Mouse (Mus musculus) heart, embryonic 15.5 days (tissue): ENCODE measurements around the gene G0s2. TPM values are rescaled to one million over a fixed set of nuclear protein-coding genes. Genes with fewer than 3 reads are reported as not detected.
"Not testable (repeated sequence)": the region's sequence is repeated elsewhere in the genome, so short reads cannot be mapped to it uniquely, and the experiment has no call there.

Experiments used
- ATAC-seq: fragments of 200-750 bp; cut with Nextera tagmentation; replicated peaks from 2 replicates; pipeline ENCODE4 v1.8.0; 2017; ENCODE audit warnings: low read depth, moderate TSS enrichment; ENCODE audit not compliant: insufficient number of reproducible peaks, insufficient read depth, low FRiP score
- H3K27ac ChIP-seq: fragments of 300-500 bp; sonication (generic); 2 replicates; pipeline ENCODE4 v1.5.1; 2015; ENCODE audit warnings: mild to moderate bottlenecking, inconsistent platforms
- H3K27me3 ChIP-seq: fragments of 300-500 bp; sonication (generic); 2 replicates; pipeline ENCODE4 v1.6.1; 2015; ENCODE audit warnings: inconsistent platforms
- H3K36me3 ChIP-seq: fragments of 300-500 bp; sonication (generic); 2 replicates; pipeline ENCODE4 v1.6.1; 2015; ENCODE audit warnings: mild to moderate bottlenecking, inconsistent platforms
- H3K4me1 ChIP-seq: fragments of 300-500 bp; sonication (generic); replicated peaks from 2 replicates; pipeline ENCODE4 v1.6.1; 2015; ENCODE audit warnings: inconsistent platforms
- H3K4me2 ChIP-seq: fragments of 300-500 bp; sonication (generic); 2 replicates; pipeline ENCODE4 v1.6.1; 2015; ENCODE audit warnings: inconsistent platforms, mild to moderate bottlenecking, moderate library complexity
- H3K4me3 ChIP-seq: fragments of 300-500 bp; sonication (generic); 2 replicates; pipeline ENCODE4 v1.5.1; 2015; ENCODE audit warnings: mild to moderate bottlenecking, inconsistent platforms
- H3K9ac ChIP-seq: fragments of 300-500 bp; sonication (generic); 2 replicates; pipeline ENCODE4 v1.6.1; 2015; ENCODE audit warnings: mild to moderate bottlenecking, inconsistent platforms
- H3K9me3 ChIP-seq: fragments of 300-500 bp; sonication (generic); replicated peaks from 2 replicates; pipeline ENCODE4 v1.6.1; 2016; ENCODE audit warnings: inconsistent platforms
- WGBS: fragments of 180-500 bp; shearing (Covaris S2); methylation state at CpG from one replicate; pipeline ENCODE4 v1.1.7; 2015; ENCODE audit warnings: mixed read lengths; 5-methylcytosine and 5-hydroxymethylcytosine counted together
- polyA plus RNA-seq: library from polyadenylated mRNA; unstranded; fragments of >200 nt; fragmentation: Nextera tagmentation; extraction: Ambion mirVana; gene quantifications from 2 replicates; pipeline ENCODE4 v1.2.1, GENCODE M21; 2015

Gene G0s2
- polyA plus RNA-seq, 1 experiment from 2014 or later: 103 TPM

DNA sequence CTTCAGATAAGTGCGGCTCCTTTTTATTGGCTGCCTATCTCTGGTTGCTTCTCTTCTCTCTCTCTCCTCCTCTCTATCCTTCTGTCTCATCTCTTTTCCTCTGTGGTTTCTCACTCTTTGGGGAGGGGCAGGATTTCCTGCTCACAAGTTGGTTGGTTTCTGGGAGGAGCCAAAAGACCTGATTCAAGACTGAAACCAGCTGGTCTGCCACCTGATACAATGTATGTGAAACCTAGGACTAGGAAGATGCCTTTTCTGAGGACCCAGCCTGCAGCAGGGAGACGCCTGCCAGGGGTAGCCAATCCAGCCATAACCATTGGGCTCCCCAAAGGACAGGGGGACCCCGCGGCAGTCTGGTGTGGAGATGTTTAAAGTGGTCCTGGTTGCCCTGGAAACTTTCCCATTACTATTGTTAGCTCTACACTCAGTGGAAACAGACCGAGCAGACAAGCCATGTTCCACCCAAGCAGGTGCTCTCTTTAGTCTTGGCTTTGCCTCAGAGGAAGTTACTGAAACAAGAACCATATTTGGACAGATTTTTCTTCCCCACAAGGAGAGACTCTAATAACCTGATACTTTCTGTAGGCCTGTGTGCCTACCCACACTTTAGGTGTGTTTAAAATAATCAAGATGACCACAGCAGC, 8.9 kb downstream of the G0s2 start, which contains the start of gene Hsd11b1:
Gene Hsd11b1, minus strand, starts transcription at position 121 of the 644 bp plus-strand sequence.
- peak within 1 kb of the TSS; percentile 11; the same call in 1 of the 2 replicates for H3K27ac ChIP-seq
- no peak for ATAC-seq
- WGBS: 65% methylated on average over 5 of the region's 5 CpGs

DNA sequence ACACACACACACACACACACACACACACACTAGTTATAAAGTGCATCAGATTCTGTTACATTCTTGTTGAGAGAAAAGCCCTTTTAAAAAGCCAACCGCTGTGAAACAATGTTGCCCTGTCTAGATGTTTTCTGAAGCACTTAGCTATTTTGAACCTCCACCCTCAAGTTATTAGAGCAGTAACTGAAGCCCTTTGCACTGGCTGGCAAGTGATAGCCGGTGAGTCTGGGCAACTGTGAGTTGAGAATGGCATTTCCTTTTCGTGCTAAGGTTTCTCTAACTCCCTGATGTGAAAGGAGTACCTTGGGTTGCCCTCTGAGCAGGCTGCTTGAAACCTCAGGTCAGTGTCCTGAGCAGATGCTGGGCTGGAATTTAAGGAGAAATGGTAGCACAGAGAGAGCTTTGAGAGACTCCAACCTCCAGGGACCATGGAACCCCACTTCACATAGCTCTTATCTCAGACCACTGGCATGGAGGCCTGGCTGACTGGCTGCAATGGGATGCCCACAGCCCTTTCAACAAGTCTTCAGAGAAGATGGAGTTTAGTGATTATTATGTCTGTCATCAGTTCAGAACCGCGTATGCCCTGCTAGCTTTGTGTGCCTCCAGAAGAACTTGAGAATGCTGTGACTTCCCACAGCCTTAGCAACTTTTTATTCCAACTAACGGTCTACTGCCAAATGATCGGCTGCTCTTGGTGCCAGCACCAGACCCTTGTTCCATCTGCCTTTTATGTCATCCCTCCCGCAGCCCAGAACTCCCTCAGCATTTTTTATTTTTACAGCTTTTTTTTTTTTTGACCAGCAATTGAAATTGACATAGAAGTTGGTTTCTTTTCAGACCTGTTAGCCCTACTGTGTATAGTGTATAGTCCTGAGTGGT, 9.8 kb downstream of the G0s2 start:
- no peak for ATAC-seq
- WGBS: 64% methylated on average over 8 of the region's 8 CpGs
- peaks cover 21% of the 10 kb centered on the region for H3K4me1 ChIP-seq
- no peaks in the 10 kb centered on the region for H3K36me3 ChIP-seq
- peak overlapping the region; percentile 11; the same call in 1 of the 2 replicates for H3K27ac ChIP-seq
- no peaks in the 10 kb centered on the region for H3K27me3 ChIP-seq
- H3K4me3 ChIP-seq: no peak overlapping the region
- H3K9me3 ChIP-seq: no peaks in the 10 kb centered on the region
- no peak overlapping the region for H3K9ac ChIP-seq
- 0 out of 2 replicates have a peak overlapping the region, but pooled peaks have one; percentile 8 for H3K4me2 ChIP-seq

More for the DNA sequence above, 8.9 kb downstream of the G0s2 start, which contains the start of gene Hsd11b1:
- H3K4me2 ChIP-seq: 0 out of 2 replicates have a peak within 1 kb of the TSS, but pooled peaks have one; percentile 8
- H3K9me3 ChIP-seq: no peaks in the 10 kb centered on the region
- H3K27me3 ChIP-seq: no peaks in the 10 kb centered on the region
- no peak within 1 kb of the TSS for H3K9ac ChIP-seq
- no peak within 1 kb of the TSS for H3K4me3 ChIP-seq
- H3K36me3 ChIP-seq: no peaks in the 10 kb centered on the region
- H3K4me1 ChIP-seq: peaks cover 21% of the 10 kb centered on the region

DNA sequence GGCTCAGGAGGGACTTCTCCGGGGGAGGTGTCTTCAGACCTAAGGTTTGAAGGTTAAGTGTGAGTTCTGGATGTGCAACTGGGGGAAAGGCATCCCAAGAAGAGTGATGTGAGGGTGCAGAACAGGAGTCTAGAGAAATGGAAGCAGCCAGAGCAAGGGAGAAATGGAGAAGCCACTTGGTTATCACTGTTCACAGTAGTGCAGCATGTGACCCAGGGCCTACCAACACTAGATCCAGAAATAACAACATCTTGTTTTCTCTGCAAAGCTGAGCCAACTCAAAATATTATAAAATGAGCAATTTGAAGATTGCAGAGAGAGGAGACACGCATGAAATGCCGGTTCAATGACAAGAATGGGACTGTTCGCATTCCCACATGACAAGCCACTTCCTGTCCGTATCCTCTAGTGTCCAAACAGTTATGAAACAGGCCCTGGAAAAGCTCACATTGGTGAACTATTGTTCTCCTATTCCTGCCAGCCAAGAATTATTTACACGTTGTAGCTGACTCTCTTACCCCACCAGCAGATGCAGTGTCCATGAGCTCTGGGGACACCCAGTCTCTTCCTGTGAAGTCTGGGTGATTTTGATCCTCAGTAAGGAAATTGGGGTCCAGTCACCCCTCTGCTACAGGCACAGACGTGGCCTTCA, 11.0 kb downstream of the G0s2 start:
- WGBS: 48% methylated on average over 7 of the region's 7 CpGs
- Histone ChIP-seq H3K27ac (peak overlapping the region; percentile 69), H3K9ac (no peak overlapping the region), H3K4me3 (no peak overlapping the region), H3K4me2 (no peak overlapping the region), H3K36me3 (no peaks in the 10 kb centered on the region), H3K4me1 (peaks cover 22% of the 10 kb centered on the region), H3K27me3 (no peaks in the 10 kb centered on the region), H3K9me3 (no peaks in the 10 kb centered on the region)
- ATAC-seq: peak; percentile 36; the same call in 1 of the 2 replicates

DNA sequence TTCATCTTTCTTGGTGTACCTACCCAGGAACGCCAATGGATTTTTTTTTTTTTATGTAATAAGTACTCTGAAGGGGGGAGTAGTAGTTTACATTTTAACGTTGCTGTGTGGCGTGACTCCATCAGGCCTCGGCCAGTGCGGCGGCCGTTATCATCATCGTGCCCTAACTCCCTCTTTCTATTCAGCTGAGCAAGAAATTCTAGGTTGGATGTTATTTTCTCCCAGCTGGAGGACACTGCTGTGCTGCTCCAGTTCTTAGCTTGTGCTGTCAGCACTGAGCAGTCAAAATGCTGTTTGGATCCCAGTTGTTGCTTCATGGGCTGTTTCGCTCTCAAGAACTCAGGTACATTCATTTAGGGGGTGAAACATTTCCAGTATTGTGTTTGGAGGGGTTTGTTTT, 13.5 kb downstream of the G0s2 start:
- Histone ChIP-seq H3K36me3 (no peaks in the 10 kb centered on the region), H3K27me3 (no peaks in the 10 kb centered on the region), H3K9ac (no peak overlapping the region), H3K27ac (no peak overlapping the region), H3K9me3 (no peaks in the 10 kb centered on the region), H3K4me2 (no peak overlapping the region), H3K4me3 (no peak overlapping the region), H3K4me1 (peaks cover 38% of the 10 kb centered on the region)
- ATAC-seq: no peak
- WGBS: 73% methylated on average over 9 of the region's 9 CpGs

- no peak overlapping the region for H3K9ac ChIP-seq
- no peaks in the 10 kb centered on the region for H3K36me3 ChIP-seq
- no peaks in the 10 kb centered on the region for H3K9me3 ChIP-seq
- 37% methylated on average over 5 of the region's 5 CpGs for WGBS
- H3K4me1 ChIP-seq: peaks cover 22% of the 10 kb centered on the region
- H3K4me3 ChIP-seq: no peak overlapping the region
- H3K27ac ChIP-seq: peak overlapping the region; percentile 37
- ATAC-seq: no peak
- H3K4me2 ChIP-seq: no peak overlapping the region
- H3K27me3 ChIP-seq: no peaks in the 10 kb centered on the region
Observed at GRCm38 (mm10) chr1:193256621-193257098, 16.4 kb downstream of the G0s2 start.

DNA sequence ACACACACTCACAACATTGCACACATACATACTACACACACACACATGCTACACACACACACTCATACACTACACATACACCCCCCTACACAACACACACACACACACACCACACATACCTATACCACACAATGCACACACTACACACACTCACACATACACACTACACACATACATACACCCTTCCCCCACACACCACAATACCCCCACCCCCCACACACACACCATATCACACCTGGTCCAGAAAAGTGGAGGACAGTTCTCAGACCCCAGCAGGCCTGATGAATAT, 16.8 kb downstream of the G0s2 start:
- Histone ChIP-seq H3K27ac (peak overlapping the region; percentile 37; the same call in 1 of the 2 replicates), H3K4me2 (no peak overlapping the region), H3K9me3 (no peaks in the 10 kb centered on the region), H3K4me3 (no peak overlapping the region), H3K36me3 (no peaks in the 10 kb centered on the region), H3K4me1 (peaks cover 25% of the 10 kb centered on the region), H3K9ac (no peak overlapping the region), H3K27me3 (no peaks in the 10 kb centered on the region)
- ATAC-seq: peak; percentile 50; the same call in 1 of the 2 replicates

DNA sequence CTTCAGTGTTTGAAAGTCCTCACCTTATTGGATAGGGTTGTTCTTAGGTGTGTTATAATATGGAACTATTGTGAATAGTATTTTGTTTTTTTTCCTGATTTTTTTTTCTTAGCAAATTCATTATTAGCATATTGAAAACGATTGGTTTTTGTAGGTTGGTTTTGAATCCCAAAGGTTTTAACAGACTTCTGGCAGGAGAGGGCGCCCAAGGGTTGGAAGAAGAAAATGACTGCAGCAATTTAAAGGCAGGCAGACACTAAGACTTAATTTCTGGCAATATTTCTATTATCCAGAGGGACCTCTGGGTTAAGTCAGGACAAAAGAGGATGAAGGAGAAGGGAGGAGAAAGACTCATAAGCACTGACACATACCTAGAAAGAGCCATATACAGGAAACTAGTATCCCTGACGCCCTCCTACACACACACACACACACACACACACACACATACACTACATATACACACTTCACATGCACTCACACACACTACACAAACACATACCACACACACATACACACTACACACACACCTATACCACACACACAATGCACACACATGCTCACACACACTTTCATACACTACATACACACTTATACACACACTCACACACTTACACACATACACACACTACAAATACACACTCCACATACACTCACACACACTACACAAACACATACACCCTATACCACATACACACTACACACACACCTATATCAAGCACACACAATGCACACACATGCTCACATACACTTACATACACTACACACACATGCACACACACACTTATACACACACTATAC, 17.3 kb downstream of the G0s2 start:
- H3K4me1 ChIP-seq: peaks cover 25% of the 10 kb centered on the region
- H3K27ac ChIP-seq: no peak overlapping the region
- WGBS: 34% methylated on average over 3 of the region's 3 CpGs
- H3K4me3 ChIP-seq: no peak overlapping the region
- H3K9ac ChIP-seq: no peak overlapping the region
- H3K36me3 ChIP-seq: no peaks in the 10 kb centered on the region
- peak; percentile 21; the same call in 1 of the 2 replicates for ATAC-seq
- no peaks in the 10 kb centered on the region for H3K9me3 ChIP-seq
- H3K27me3 ChIP-seq: no peaks in the 10 kb centered on the region
- no peak overlapping the region for H3K4me2 ChIP-seq

GRCm38 (mm10) chr1:193255032-193255431, 18.0 kb downstream of the G0s2 start:
- no peaks in the 10 kb centered on the region for H3K27me3 ChIP-seq

GRCm38 (mm10) chr1:193253895-193254294, 19.1 kb downstream of the G0s2 start:
- not testable (repeated sequence) for H3K4me3 ChIP-seq, H3K9me3 ChIP-seq, ATAC-seq, H3K4me2 ChIP-seq, H3K27ac ChIP-seq, H3K9ac ChIP-seq, H3K27me3 ChIP-seq, H3K36me3 ChIP-seq
- H3K4me1 ChIP-seq: peaks cover 25% of the 10 kb centered on the region
- 65% methylated on average over 3 of the region's 3 CpGs for WGBS

More at GRCm38 (mm10) chr1:193255032-193255431, 18.0 kb downstream of the G0s2 start:
- no peaks in the 10 kb centered on the region for H3K36me3 ChIP-seq
- H3K9me3 ChIP-seq: no peaks in the 10 kb centered on the region
- H3K27ac ChIP-seq: no peak overlapping the region
- H3K9ac ChIP-seq: no peak overlapping the region
- no peak overlapping the region for H3K4me2 ChIP-seq
- no peak overlapping the region for H3K4me3 ChIP-seq
- WGBS: 56% methylated on average over 8 of the region's 8 CpGs
- ATAC-seq: no peak
- H3K4me1 ChIP-seq: peaks cover 25% of the 10 kb centered on the region

DNA sequence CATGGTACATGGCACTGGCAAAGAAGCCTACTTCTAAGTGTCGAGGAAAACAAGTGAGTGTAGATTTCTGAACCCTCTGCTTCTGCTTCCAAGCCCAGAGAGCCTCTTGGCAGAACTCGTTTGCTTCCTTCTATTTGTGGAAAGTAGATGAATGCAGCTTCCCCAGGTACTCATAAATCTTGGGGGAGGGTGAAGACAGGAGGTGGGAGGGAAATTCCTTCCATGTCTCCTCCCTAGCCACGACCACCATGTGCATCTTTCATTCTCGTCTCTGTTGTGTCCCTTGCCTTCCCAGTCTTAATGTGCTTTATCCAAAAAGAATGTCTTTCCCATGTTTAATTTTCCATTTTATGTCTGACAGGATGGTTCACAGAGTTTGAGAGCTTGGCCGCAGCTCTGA, 20.4 kb downstream of the G0s2 start:
- whole genome bisulfite sequencing: 31% methylated on average over 5 of the region's 5 CpGs
- H3K4me3 ChIP-seq: no peak overlapping the region
- ATAC-seq: no peak
- no peak overlapping the region for H3K4me2 ChIP-seq
- H3K36me3 ChIP-seq: no peaks in the 10 kb centered on the region
- H3K27me3 ChIP-seq: no peaks in the 10 kb centered on the region
- no peaks in the 10 kb centered on the region for H3K9me3 ChIP-seq
- H3K9ac ChIP-seq: no peak overlapping the region
- H3K27ac ChIP-seq: no peak overlapping the region
- H3K4me1 ChIP-seq: peaks cover 25% of the 10 kb centered on the region
